Mouse (Mus musculus) olfactory bulb, adult 2 months (tissue): ENCODE results near the gene Gm2000.

ENCODE experiments used
- CTCF ChIP-seq: fragments of 200-500 bp; IDR thresholded peaks from 2 replicates; pipeline ENCODE4 v1.5.1; 2012; ENCODE audit warnings: low read depth, mild to moderate bottlenecking, low read length, moderate library complexity; ENCODE audit not compliant: insufficient read depth
- POLR2A ChIP-seq: fragments of 200-500 bp; IDR thresholded peaks from 2 replicates; pipeline ENCODE4 v1.6.1; 2012; ENCODE audit warnings: mild to moderate bottlenecking, low read depth, low read length, moderate library complexity; ENCODE audit not compliant: insufficient read depth

DNA sequence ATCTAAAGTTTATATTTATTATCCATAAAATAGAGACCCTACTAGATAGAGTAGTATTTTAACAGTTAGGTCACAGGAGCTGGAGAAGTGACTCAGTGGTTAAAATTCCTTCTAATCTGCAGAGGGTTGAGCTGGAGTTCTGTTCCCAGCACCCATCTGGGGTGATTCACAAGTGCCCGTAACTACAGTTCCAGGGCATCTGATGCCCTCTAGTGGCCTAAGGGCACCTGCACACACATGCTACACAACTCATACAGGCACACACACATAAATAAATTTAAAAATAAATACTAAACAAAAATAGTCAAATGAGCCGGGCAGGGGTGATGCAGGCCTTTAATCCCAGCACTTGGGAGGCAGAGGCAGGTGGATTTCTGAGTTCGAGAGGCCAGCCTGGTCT lies 15.4 kb downstream of the Gm2000 start:
- no peak for TF ChIP-seq POLR2A
- TF ChIP-seq CTCF, result no peak
